Mouse (Mus musculus): Measurements from ENCODE around the gene Cog4. TPM values are rescaled to one million over a fixed set of nuclear protein-coding genes. Genes with fewer than 3 reads are reported as not detected.
"Not testable (repeated sequence)": the region's sequence is repeated elsewhere in the genome, so short reads cannot be mapped to it uniquely, and the experiment has no call there.

The Cog4 gene
- polyA plus RNA-seq, 1 experiment from 2014 or later, result 79.9 TPM

- Histone ChIP-seq H3K27me3 (no peaks in the 10 kb centered on the region), H3K36me3 (peaks cover 38% of the 10 kb centered on the region), H3K27ac (replicated peaks) (no peak overlapping the region), H3K4me1 (no peaks in the 10 kb centered on the region), H3K9ac (no peak overlapping the region), H3K4me2 (replicated peaks) (no peak overlapping the region), H3K9me3 (replicated peaks) (no peaks in the 10 kb centered on the region), H3K4me3 (replicated peaks) (no peak overlapping the region)
- ATAC-seq (ENCODE audit: insufficient number of reproducible peaks, low FRiP score, low TSS enrichment, low read depth), result no peak
- WGBS, result 91% methylated on average over 2 of the region's 2 CpGs
These were observed 46.5 kb downstream of the Cog4 start for GRCm38 (mm10) chr8:110892913-110893312.

DNA sequence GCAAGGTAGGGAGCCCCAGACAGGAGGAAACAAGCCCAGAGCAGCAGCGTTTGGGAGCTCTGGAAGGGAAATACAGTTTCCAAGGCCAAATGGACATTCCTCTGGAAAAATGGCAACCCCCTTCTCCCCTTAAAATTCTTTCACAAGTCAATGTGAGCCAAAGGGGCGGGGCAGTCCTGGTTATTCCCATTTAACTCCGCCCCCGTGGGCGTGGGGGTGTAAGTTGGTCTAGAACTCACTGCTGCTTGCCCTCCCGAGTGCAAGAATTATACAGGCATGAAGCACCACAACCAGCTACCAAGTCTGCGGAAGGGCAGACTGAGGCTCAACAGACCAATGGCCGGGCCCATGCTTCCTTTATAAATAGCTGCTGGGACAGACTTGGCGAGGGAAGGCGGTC is 48.5 kb downstream of the Cog4 start:
- 87% methylated on average over 10 of the region's 10 CpGs for WGBS
- H3K27me3 ChIP-seq, result no peaks in the 10 kb centered on the region
- no peaks in the 10 kb centered on the region for H3K9me3 ChIP-seq (replicated peaks)
- H3K27ac ChIP-seq (replicated peaks), result no peak overlapping the region
- H3K4me3 ChIP-seq (replicated peaks), result no peak overlapping the region
- peaks cover 37% of the 10 kb centered on the region for H3K36me3 ChIP-seq
- no peak overlapping the region for H3K4me2 ChIP-seq (replicated peaks)
- ATAC-seq (ENCODE audit: insufficient number of reproducible peaks, low FRiP score, low TSS enrichment, low read depth), result no peak
- no peaks in the 10 kb centered on the region for H3K4me1 ChIP-seq
- H3K9ac ChIP-seq, result no peak overlapping the region

DNA sequence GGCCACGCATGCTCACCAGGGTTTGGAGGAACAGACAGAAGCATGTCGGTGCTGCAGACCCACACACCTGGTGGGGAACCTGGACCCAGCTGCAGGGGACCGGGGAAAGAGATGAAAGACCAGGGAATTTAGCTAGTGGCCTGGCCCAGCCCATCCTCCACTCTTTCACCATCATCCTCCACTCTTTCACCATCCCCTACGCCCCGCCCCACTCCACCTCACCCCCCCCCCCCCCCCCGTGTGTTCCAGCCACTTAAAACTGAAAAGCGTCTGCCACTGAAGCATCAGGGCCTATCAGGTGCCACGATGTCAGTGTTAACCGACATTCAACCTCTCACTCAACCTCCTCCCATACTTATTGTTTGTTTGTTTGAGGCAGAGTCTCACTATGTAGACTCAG is 48.9 kb downstream of the Cog4 start:
- Histone ChIP-seq H3K9ac (no peak overlapping the region), H3K4me1 (no peaks in the 10 kb centered on the region), H3K27me3 (no peaks in the 10 kb centered on the region), H3K27ac (replicated peaks) (no peak overlapping the region), H3K36me3 (peaks cover 37% of the 10 kb centered on the region), H3K4me2 (replicated peaks) (no peak overlapping the region), H3K4me3 (replicated peaks) (no peak overlapping the region), H3K9me3 (replicated peaks) (no peaks in the 10 kb centered on the region)
- 78% methylated on average over 8 of the region's 9 CpGs for WGBS
- no peak for ATAC-seq (ENCODE audit: insufficient number of reproducible peaks, low FRiP score, low TSS enrichment, low read depth)

DNA sequence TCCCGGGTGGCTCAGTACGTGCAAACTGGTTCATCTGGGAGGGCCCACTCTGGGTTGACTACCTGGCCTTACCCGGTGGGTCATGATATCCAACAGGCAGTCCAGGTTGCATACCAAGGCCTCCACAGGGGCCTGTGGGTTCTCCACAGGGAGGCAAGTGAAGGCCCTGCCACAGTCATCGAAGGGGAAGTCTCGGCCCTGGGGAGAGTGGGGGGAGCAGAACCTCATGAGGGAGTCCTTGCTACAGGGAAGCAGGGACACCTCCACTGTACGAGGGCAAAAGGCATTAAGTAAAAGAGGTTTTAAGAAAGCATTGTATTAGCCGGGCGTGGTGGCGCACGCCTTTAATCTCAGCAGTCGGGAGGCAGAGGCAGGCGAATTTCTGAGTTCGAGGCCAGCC is 49.4 kb downstream of the Cog4 start:
- no peak overlapping the region for H3K9ac ChIP-seq
- WGBS, result 91% methylated on average over 13 of the region's 13 CpGs
- no peaks in the 10 kb centered on the region for H3K27me3 ChIP-seq
- H3K4me2 ChIP-seq (replicated peaks), result no peak overlapping the region
- H3K27ac ChIP-seq (replicated peaks), result no peak overlapping the region
- peaks cover 37% of the 10 kb centered on the region for H3K36me3 ChIP-seq
- ATAC-seq (ENCODE audit: insufficient number of reproducible peaks, low FRiP score, low TSS enrichment, low read depth), result no peak
- H3K4me1 ChIP-seq, result 0 out of 2 replicates have a peak, but pooled peaks cover 2% of the 10 kb centered on the region
- no peaks in the 10 kb centered on the region for H3K9me3 ChIP-seq (replicated peaks)
- no peak overlapping the region for H3K4me3 ChIP-seq (replicated peaks)

GRCm38 (mm10) chr8:110897495-110897894 is 51.1 kb downstream of the Cog4 start:
- peaks cover 33% of the 10 kb centered on the region for H3K36me3 ChIP-seq
- no peak overlapping the region for H3K27ac ChIP-seq (replicated peaks)
- WGBS, result 84% methylated on average over 6 of the region's 6 CpGs
- no peak overlapping the region for H3K4me2 ChIP-seq (replicated peaks)
- ATAC-seq (ENCODE audit: insufficient number of reproducible peaks, low FRiP score, low TSS enrichment, low read depth), result no peak
- no peaks in the 10 kb centered on the region for H3K27me3 ChIP-seq
- H3K9ac ChIP-seq, result no peak overlapping the region
- no peak overlapping the region for H3K4me3 ChIP-seq (replicated peaks)
- H3K9me3 ChIP-seq (replicated peaks), result no peaks in the 10 kb centered on the region
- H3K4me1 ChIP-seq, result peaks cover 9% of the 10 kb centered on the region; the same call in 1 of the 2 replicates

DNA sequence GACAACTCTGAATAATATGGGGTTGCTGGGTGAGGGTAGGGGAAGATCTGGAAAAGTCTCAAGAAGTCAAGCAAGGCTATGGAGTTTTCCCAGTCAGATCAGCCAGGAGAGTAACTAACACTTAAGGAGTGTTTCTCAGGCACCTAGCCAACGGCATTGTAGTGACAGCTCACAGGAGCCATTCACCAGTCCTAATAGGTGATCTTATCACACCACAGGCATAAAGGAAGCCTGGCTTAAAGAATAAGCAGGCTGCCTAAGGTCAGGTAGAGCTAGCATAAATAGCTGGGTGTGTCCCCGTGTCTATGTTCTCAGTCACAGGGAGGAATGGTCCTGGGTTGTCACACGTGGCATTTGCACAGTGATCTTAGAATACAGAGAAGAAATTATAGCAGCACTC is 54.7 kb downstream of the Cog4 start:
- H3K9ac ChIP-seq, result no peak overlapping the region
- ATAC-seq (ENCODE audit: insufficient number of reproducible peaks, low FRiP score, low TSS enrichment, low read depth), result no peak
- peaks cover 9% of the 10 kb centered on the region; the same call in 1 of the 2 replicates for H3K4me1 ChIP-seq
- H3K4me3 ChIP-seq (replicated peaks), result no peak overlapping the region
- no peak overlapping the region for H3K27ac ChIP-seq (replicated peaks)
- H3K27me3 ChIP-seq, result no peaks in the 10 kb centered on the region
- H3K4me2 ChIP-seq (replicated peaks), result no peak overlapping the region
- H3K9me3 ChIP-seq (replicated peaks), result no peaks in the 10 kb centered on the region
- peaks cover 22% of the 10 kb centered on the region for H3K36me3 ChIP-seq
- WGBS, result 62% methylated on average over 3 of the region's 3 CpGs

DNA sequence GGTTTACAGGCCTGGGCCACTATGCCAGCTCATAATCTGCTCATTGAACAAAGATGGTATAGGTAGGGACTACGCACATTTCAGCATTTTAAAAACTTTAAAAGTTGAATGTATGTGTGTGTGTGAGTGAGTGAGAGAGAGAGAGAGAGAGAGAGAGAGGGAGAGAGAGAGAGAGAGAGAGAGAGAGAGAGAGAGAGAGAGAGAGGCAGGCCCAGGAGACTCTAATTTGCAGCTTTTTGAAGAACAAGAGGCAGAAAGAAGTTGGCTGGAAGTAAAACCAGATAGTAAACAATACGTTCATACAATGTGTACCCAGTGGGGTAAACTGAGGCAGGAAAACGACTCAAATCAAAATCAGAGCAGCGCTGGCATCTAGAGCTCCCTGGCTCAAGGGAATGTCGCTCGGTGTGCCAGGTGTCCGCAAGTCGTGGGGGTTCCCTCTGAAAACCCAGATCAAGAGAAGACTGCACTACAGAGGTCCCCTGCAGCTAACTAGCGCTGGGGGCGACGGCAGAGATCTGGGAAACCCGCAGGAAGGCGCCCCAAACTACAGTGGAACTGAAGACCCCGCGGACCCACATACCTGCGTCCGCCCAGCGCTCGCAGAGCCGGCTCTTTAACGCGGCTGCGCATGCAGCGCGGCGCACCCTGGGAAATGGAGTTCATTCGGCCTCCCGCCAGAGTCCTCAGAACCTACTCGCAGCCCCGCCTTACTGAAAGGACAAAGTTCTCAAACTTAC is 55.6 kb downstream of the Cog4 start, which contains the start of gene Fuk:
Gene Fuk, minus strand, starts transcription at position 650 of the 740 bp plus-strand sequence.
- 3% methylated on average over 30 of the region's 30 CpGs for WGBS

GRCm38 (mm10) chr8:110902579-110902965 is 56.2 kb downstream of the Cog4 start:
- H3K27ac ChIP-seq (replicated peaks), result no peak overlapping the region
- ATAC-seq (ENCODE audit: insufficient number of reproducible peaks, low FRiP score, low TSS enrichment, low read depth), result no peak
- peaks cover 20% of the 10 kb centered on the region for H3K36me3 ChIP-seq
- H3K4me1 ChIP-seq, result peaks cover 9% of the 10 kb centered on the region; the same call in 1 of the 2 replicates
- no peak overlapping the region for H3K9ac ChIP-seq
- peak overlapping the region; percentile 56 for H3K4me2 ChIP-seq (replicated peaks)
- H3K27me3 ChIP-seq, result no peaks in the 10 kb centered on the region
- WGBS, result 58% methylated on average over 2 of the region's 2 CpGs
- no peaks in the 10 kb centered on the region for H3K9me3 ChIP-seq (replicated peaks)
- peak overlapping the region; percentile 73 for H3K4me3 ChIP-seq (replicated peaks)

More for the DNA sequence above, 55.6 kb downstream of the Cog4 start, which contains the start of gene Fuk:
- H3K4me2 ChIP-seq (replicated peaks), result peak within 1 kb of the TSS; percentile 56
- peak within 1 kb of the TSS; percentile 73 for H3K4me3 ChIP-seq (replicated peaks)
- no peak within 1 kb of the TSS for H3K27ac ChIP-seq (replicated peaks)
- H3K27me3 ChIP-seq, result no peaks in the 10 kb centered on the region
- H3K9ac ChIP-seq, result peak within 1 kb of the TSS; percentile 63
- peak; percentile 88; the same call in 1 of the 2 replicates for ATAC-seq (ENCODE audit: insufficient number of reproducible peaks, low FRiP score, low TSS enrichment, low read depth)
- H3K9me3 ChIP-seq (replicated peaks), result no peaks in the 10 kb centered on the region
- H3K36me3 ChIP-seq, result peaks cover 22% of the 10 kb centered on the region
- peaks cover 9% of the 10 kb centered on the region; the same call in 1 of the 2 replicates for H3K4me1 ChIP-seq

DNA sequence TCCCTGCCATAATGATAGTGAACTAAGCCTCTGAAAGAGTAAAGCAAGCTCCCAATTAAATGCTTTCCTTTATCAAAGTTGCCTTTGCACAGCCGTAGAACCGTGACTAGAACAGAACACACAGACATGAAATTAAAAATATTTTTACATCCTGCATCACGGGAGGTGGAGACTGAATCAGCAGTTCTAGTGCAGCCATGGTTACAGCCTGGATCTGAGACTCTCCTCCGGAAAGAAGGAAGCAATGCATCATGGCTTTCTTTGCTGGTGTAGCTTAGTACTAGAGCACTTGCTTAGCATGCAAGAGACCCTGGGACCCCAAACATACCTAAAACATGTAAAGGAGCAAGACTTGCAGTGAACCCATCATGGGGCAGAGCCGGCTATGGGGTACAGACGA is 59.0 kb downstream of the Cog4 start:
- no peak overlapping the region for H3K9ac ChIP-seq
- H3K36me3 ChIP-seq, result no peaks in the 10 kb centered on the region
- no peaks in the 10 kb centered on the region for H3K27me3 ChIP-seq
- no peak for ATAC-seq (ENCODE audit: insufficient number of reproducible peaks, low FRiP score, low TSS enrichment, low read depth)
- H3K4me1 ChIP-seq, result peaks cover 9% of the 10 kb centered on the region; the same call in 1 of the 2 replicates
- WGBS, result 83% methylated on average over 6 of the region's 6 CpGs
- H3K27ac ChIP-seq (replicated peaks), result no peak overlapping the region
- no peak overlapping the region for H3K4me3 ChIP-seq (replicated peaks)
- H3K4me2 ChIP-seq (replicated peaks), result no peak overlapping the region
- H3K9me3 ChIP-seq (replicated peaks), result no peaks in the 10 kb centered on the region

DNA sequence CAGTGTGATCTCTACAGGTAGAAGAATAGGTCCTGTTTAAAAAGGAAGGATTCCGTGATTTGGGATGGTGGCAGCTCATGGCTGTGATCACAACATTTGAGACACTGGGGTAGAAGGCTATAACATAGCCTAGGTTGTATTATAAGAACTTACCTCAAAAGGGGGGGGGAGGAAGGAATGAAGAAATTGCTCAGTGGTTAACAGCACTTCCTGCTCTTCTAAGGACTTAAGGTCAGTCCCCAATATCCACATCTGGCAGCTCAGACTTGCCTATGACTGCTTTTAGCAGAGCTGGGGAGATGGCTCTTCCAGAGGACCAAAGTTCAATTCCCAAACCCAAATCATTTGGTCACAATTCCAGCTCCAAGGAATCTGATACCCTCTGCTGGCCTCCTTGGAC is 60.3 kb downstream of the Cog4 start:
- H3K4me1 ChIP-seq, result peaks cover under 1% of the 10 kb centered on the region; the same call in 1 of the 2 replicates
- no peak overlapping the region for H3K9ac ChIP-seq
- H3K4me2 ChIP-seq (replicated peaks), result no peak overlapping the region
- H3K27me3 ChIP-seq, result no peaks in the 10 kb centered on the region
- no peak overlapping the region for H3K4me3 ChIP-seq (replicated peaks)
- no peaks in the 10 kb centered on the region for H3K36me3 ChIP-seq
- no peak for ATAC-seq (ENCODE audit: insufficient number of reproducible peaks, low FRiP score, low TSS enrichment, low read depth)
- no peaks in the 10 kb centered on the region for H3K9me3 ChIP-seq (replicated peaks)
- 82% methylated on average over 1 of the region's 1 CpGs for WGBS
- no peak overlapping the region for H3K27ac ChIP-seq (replicated peaks)

DNA sequence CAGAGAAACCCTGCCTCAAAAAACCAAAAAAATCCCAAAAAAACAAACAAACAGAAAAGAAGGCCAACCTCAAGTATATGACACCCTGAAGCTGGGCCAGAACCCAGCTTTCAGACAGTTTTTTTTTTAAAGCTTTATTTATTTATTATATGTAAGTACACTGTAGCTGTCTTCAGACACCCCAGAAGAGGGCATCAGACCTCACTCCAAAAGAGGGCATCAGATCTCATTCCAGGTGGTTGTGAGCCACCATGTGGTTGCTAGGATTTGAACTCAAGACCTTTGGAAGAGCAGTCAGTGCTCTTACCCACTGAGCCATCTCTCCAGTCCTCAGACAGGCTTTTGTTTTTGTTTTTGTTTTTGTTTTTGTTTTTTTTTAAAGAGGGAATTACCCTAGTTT is 63.5 kb downstream of the Cog4 start:
- not testable (repeated sequence) for H3K4me2 ChIP-seq (replicated peaks); ATAC-seq (ENCODE audit: insufficient number of reproducible peaks, low FRiP score, low TSS enrichment, low read depth); H3K27ac ChIP-seq (replicated peaks); H3K27me3 ChIP-seq; H3K4me1 ChIP-seq; H3K9me3 ChIP-seq (replicated peaks); H3K4me3 ChIP-seq (replicated peaks); H3K9ac ChIP-seq; H3K36me3 ChIP-seq
